Mouse (Mus musculus): ENCODE results near the gene Rab22a. TPM values are rescaled to one million over a fixed set of nuclear protein-coding genes. Genes with fewer than 3 reads are reported as not detected.
"Not testable (repeated sequence)": the region's sequence is repeated elsewhere in the genome, so short reads cannot be mapped to it uniquely, and the experiment has no call there.

Rab22a gene
- total RNA-seq, 2 experiments from 2014 or later, result 34.5 to 37.4 TPM

GRCm38 (mm10) chr2:173666876-173667275, 7.3 kb downstream of the Rab22a start:
- DNase-seq, result no peak

- no peak for DNase-seq
Observed at GRCm38 (mm10) chr2:173672328-173672896, 12.9 kb downstream of the Rab22a start.

- peak in 1 of 2 experiments; percentile 27 for DNase-seq
Observed at GRCm38 (mm10) chr2:173673469-173673868, 13.9 kb downstream of the Rab22a start.

GRCm38 (mm10) chr2:173678593-173678992, 19.0 kb downstream of the Rab22a start:
- no peak for DNase-seq

GRCm38 (mm10) chr2:173679217-173679616, 19.7 kb downstream of the Rab22a start:
- DNase-seq, result peak in 1 of 2 experiments; percentile 71

- no peak for DNase-seq
Observed at GRCm38 (mm10) chr2:173680153-173680552, 20.6 kb downstream of the Rab22a start.

GRCm38 (mm10) chr2:173682773-173683172, 23.2 kb downstream of the Rab22a start:
- DNase-seq, result no peak

GRCm38 (mm10) chr2:173685781-173686361, 26.3 kb downstream of the Rab22a start:
- DNase-seq, result no peak

- DNase-seq, result no peak
Observed at GRCm38 (mm10) chr2:173687363-173687762, 27.8 kb downstream of the Rab22a start.

GRCm38 (mm10) chr2:173689835-173690234, 30.3 kb downstream of the Rab22a start:
- DNase-seq, result no peak

- no peak for DNase-seq
Observed at GRCm38 (mm10) chr2:173691748-173692147, 32.2 kb downstream of the Rab22a start.

GRCm38 (mm10) chr2:173692693-173693092, 33.1 kb downstream of the Rab22a start:
- DNase-seq, result no peak

- no peak for DNase-seq
Observed at GRCm38 (mm10) chr2:173698850-173699249, 39.3 kb downstream of the Rab22a start.

GRCm38 (mm10) chr2:173702096-173702866, 42.7 kb downstream of the Rab22a start:
- no peak for DNase-seq

- DNase-seq, result no peak
Observed at GRCm38 (mm10) chr2:173702867-173703237, 43.3 kb downstream of the Rab22a start.

GRCm38 (mm10) chr2:173705827-173706551, 46.4 kb downstream of the Rab22a start:
- DNase-seq, result peak in 1 of 2 experiments; percentile 41

GRCm38 (mm10) chr2:173707626-173708025, 48.1 kb downstream of the Rab22a start:
- not testable (repeated sequence) for DNase-seq

GRCm38 (mm10) chr2:173710193-173710592, 50.6 kb downstream of the Rab22a start:
- no peak for DNase-seq

GRCm38 (mm10) chr2:173712656-173713055, 53.1 kb downstream of the Rab22a start:
- peak in 1 of 2 experiments; percentile 37 for DNase-seq

- DNase-seq, result peak; percentile 36 to 49
Observed at GRCm38 (mm10) chr2:173713241-173713640, 53.7 kb downstream of the Rab22a start.

- DNase-seq, result no peak
Observed at GRCm38 (mm10) chr2:173714620-173715218, 55.2 kb downstream of the Rab22a start.

GRCm38 (mm10) chr2:173716966-173717365, 57.4 kb downstream of the Rab22a start:
- no peak for DNase-seq

All from adrenal gland, postnatal 36 days (tissue).